Mouse (Mus musculus) WW6 (cell line): ENCODE results near the gene Exog.
A peak's percentile ranks its signal among the peaks of the same experiment; 100 is the strongest.

ENCODE experiments used
- DNase-seq: peaks from one replicate; pipeline ENCODE4 v3.0.0-alpha.2; 2013; ENCODE audit warnings: low read depth, low spot score

Gene Exog

DNA sequence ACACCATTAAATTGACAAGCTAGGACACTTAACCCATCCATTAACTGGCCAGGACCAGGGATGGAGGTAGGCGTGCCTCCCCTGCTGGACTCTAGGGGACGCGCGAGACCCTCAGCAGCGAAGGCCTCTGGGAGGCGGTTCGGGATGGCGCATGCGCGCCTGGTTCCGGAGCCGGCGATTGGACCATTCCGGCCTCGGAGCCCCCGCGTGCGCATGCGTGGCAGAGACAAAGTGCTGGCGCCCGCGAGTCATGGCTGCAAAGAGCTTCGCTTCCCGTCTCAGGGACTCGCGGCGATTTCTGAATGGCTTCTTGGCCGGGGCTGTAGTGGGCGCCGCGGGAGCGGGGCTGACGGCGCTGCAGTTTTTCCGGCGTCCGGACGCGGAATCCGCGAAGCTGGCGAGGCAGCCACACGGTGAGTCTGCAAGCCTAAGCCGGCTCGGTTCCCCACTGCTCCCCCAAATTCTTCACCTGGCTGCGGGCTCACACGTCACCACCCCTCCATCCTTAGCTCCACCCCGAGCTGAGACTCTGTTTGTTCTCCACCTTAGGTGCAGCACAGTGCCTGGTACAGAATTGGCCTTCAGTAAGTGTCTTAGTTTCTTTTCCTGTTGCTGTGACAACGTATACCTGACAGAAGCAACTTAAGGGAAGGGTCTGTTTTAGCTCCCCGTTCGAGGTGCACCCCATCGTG, at the start of gene Exog:
Gene Exog (plus strand): TSS at position 206 of the 692 bp plus-strand sequence.
- DNase-seq = peak; percentile 84

DNA sequence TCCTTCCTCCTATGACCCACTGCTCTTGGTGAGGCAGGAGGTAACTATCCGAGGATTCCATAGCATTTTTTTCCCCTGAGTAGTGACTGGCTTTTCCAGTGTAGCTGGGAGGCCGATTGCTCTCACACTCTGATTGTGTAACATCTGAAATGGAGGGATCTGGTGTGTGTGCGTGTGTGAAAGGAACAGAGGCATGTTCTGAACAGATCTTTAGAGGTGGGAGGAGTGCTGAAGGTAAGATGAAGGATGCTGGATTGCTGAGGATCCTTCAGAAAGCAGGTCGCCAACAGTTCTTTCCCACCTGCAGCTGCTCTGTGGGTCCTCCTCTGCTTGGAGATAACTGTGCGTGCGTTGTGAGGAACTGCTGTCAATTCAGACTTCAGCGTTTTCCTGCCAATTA, 43.4 kb upstream of the Exog start:
- no peak for DNase-seq

DNA sequence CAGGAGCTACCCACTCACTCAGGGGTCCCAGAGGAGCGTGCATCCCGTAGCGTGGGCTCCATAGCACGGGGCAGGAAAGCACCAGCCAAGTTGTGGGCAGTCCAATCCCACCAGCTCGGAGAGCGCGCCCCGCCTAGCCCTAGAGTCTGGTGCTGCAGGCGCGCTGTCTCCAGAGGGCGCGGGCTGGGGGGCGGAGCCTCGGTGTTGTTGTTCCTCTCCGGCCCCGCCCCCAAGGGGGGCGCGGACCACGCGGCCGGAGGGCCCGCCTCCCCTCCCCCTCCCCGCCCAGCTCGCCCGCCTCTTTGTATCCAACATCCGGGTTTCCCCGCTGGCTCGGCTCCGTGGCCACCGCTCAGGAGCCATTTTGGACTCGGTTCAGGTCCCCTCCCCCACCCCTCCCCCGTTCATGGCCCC, 42.9 kb upstream of the Exog start, which contains the start of gene Acvr2b:
Gene Acvr2b (plus strand): TSS at position 318 of the 414 bp plus-strand sequence.
- peak; percentile 90 for DNase-seq

DNA sequence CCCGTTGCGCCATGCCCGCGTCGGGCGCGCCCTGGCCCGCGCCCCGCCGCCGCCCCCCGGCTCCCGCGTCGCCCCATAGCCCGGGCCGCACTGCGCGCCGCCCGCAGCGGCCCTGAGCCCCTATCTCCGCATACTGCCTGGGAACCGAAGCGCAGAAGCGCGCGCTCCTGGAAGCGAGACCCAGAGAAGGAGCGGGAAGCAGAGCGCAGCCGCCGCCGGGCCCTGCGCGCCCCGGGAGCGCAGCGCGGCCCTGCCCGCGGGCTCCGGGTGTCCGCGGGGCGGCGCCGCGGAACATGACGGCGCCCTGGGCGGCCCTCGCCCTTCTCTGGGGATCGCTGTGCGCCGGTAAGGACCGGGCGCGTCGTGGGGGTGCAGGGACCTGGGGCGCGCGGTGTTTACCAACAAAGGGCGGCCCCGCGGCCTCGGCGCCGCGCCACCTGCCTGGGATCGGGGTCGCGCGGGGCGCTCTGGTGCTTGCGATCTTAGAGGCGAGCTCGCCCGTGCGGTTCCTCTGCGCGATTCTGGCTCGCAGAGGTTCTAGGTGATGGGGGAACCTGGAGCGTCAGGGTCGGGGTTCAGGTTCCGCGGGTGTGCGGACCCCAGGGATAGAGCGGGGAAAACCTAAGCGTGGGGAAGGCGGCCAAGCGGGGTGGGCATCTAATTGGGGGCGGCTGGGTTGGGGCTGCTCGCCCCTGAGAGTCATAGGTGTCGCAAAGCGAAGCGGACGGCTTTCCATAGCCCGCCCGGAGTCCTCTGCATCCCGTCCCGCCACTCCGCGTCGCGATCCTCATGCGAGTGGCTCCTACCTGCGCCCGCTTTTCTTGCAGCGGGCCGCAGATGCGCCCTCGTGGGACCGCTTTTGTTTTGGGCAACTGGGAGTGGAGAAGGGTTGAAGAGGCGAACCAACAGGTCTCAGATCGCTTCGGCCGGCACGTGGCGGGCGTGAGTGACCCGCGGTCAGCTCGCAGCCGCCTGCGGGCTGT, 42.2 kb upstream of the Exog start:
- no peak for DNase-seq

DNA sequence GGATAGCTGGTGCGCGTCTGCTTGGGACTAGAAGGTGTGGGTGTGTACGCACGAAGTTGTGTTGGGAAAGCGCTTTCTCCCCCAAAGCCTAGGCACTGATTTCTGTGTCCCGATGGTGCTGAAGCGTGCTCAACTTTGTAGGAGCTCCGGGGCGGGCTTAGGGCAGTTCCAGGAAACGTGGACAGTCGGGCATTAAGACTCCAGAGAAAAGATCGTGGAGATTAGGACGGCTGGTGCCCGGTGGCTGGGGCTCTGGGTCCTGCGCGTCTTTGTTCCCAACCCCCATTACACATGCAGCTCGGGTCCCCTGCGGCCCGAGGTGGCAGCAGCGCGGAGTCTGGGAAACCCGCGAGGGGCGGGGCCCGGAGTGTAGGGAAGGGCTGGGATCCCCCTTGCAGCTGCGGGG, 41.5 kb upstream of the Exog start:
- DNase-seq = no peak

DNA sequence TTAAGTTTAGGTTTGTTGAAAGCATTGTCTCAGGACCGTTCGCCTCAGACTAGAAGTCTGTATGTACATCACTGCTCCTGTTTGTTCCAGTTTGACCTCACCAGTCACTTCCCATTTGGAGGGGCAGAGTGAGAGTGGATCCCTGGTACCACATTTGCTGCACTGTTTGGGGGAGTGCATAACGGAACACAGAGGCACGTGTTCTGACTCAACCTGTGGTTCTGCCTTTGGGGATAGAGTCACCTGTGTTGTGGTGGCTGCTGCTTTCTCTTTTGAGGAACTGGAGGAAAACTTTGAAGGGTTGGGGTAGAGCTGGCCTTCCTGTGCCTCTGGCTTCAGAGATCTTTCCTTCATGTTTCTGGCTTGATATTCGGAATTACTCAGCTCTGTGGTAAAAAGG, 40.7 kb upstream of the Exog start:
- DNase-seq = no peak

DNA sequence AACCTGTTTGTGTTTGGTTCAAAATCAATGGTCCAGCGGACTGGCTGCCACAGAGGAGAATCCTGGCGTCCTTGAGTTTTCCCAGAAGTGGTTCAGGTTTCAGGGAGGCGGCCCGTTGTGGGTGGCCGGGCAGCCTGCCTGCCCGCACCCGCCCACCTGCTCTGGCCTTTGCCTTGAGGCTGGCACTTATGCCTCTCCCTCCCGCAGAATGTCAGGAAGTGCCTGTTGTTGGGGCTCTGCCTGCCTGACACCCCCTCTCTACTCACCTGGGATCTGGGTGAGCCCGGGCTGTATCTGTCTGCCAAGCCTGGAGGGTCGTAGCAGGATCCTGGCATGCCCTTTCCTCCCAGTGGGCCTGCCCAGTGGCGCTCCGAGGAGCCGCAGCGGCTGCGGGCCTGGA, 36.9 kb upstream of the Exog start:
- no peak for DNase-seq

DNA sequence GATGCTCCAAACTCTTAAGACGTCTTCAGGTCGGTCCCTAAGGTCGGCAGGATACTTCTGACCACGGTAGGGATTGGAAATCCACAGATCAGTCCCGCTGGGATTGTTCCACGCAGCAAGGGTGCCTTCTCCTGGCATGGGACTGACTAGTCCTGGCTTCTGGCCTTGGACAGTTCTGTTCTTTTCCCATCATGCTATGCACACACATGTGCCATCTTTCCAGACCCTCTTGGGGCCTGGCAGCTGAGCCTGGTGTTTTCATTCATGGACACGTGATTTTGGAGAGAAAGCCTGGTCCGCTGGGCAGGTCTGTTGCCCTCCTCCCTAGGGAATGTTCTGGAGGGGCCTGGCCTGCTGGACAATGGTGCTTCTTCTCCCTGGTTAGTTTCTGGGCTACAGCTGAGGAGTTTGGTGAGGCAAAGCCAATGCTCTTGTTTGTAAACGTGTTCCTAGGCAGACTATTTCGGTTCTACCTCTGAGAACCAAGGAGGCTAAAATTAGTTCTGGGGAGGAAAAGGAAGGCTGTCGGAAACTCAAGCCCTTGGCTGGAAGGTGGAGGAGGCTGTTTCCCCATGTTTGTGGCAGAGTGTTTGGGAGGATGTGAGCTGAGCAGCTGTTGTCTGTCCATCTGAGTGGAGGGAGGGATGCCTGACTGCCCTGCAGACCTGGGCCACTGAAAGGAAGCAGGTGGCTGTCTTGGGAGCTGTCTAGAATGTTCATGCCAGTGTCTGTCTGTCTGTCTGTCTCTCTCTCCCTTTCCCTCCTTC, 35.7 kb upstream of the Exog start:
- DNase-seq = no peak

DNA sequence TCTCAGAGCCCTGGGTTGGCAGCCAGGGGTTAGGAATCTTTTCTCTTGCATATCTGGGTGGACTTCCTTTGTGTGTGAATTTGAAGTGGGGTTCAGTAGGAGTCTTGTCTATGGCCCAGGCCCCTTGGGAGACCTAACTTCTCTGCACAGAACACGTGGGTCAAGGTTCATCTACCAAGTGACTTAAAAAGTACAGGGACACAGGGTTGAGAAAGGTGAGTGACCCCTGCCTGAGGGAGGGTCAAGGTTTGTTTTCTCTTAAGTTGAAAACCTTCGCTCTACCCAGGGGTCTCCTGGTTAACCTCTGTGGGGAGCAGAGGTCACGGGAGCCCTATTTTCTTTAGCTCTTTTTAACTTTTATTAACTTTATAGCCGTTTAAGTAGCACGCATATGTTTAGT, 34.9 kb upstream of the Exog start:
- DNase-seq = no peak

DNA sequence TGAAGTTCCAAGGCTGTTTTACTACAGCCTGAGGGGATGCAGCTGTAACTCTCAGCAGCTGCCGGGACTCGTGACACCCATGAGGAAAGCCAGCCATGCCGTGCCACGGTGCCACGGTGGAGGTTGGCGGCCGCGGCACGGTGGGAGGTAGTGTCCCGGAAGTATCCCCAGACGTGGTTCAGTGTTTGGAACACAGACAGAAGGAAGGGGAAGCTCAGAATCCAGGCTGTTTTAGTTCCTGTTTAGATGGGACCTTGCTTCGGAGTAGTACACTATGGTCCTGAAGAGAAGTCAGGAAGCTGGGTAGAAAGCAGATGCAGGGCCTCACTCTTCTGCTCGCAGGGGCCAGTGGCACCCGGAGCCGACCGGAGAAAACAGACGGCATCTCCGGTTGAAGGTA, 26.7 kb upstream of the Exog start:
- DNase-seq = no peak

DNA sequence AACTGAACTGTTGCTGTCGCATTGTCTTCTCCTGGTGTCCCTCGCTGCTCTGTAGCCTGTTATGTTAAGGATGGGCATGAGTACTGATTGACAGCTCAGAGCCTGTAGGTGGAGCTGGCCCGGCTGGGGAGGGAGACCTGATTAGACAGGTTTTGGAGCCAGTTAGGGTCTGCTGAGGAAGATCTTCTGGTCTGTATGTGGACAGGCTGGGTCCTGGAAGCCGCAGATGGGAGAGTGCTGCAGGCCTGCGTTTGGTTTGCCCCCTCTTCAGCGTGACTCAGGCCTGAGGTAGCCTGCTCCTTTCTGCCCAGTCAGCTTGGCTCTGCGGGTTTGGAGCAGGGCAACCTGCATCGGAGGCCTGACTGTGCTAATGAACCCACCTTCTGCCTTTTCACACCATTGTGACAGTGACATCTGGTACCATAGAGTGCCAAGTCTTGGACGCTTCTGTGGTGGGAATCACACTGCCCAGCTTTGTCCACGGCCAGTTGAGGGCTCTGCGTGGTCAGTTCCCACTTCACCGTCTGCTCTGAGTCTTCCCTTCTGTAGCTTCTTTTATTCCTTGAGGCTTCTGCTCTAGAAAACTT, 24.8 kb upstream of the Exog start:
- no peak for DNase-seq

DNA sequence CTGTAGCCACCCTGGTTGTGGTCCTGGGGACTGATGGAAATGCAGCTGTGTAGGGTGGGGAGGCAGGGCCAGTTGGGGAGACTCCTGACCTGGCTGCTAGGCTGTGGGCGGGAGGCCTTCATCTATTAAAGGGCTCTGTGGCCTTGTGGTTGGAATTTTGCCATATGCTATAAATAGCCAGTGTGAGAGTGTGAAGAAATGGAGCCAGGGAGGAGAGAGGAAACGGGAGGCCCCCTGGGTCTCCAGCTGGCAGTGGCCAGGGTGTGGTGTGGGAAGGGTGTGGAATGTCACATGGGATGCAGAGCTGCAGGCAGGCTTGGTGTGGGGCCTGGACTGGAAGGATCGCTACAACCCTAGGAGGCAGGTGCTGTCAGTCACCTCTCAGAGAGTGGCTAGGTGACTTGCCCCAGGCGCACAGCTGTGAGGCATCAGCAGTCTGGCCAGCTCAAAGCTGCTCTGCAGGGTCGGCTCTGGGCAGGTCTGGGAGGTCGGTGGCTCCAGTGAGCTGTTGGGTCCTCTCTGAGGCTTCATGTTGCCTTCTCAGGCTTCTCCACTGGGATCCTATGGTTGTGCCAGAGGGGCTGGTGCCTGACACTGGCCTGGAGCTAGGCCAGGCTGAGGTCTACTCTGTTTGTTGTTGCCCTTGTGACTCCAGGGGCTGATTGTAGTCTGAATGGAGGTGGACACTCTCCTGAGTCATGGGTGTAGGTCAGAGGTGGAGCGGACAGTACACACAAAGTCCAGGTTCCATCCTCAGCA, 19.3 kb upstream of the Exog start:
- DNase-seq = no peak

DNA sequence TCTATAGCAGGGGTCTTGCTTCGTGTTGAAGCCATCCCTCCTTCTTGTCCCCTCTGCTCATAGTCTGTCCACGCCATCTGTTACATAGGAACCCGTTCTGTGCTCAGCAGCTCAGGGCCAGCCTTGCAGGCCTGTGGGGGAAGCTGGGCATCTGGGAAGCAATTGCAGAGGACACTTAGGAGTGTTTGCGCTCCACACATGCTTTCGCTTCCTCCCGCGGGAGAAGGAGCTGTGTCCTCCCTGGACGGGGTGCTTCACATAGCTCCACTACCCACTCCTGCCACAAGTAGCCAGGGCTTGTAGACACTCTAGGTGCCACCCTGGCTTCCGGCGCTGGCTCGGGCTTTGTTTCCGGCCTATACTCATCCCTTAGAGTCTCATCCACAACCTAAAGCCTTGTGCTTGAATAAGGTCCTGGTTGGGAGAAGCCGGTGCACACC, 18.7 kb upstream of the Exog start:
- no peak for DNase-seq

DNA sequence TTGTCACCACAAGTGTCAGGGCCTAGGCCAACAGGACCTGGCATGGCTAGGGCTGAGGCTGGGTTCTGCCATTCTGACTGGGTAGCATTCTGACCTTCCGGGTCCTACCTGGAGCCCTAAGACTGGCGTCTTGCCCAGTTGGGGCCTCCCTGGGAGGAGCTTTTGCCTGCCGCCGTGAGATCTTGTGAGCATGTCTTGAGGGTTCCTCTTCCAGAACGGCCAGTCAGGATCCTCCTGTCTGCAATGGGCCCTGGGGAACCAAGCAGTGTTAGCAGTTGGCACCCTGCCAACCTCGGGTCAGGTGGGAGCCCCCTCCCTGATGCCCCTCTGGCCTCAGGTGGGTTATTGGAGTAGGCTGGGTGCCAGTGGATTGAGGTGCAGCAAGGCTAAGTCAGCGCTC, 18.3 kb upstream of the Exog start:
- no peak for DNase-seq

DNA sequence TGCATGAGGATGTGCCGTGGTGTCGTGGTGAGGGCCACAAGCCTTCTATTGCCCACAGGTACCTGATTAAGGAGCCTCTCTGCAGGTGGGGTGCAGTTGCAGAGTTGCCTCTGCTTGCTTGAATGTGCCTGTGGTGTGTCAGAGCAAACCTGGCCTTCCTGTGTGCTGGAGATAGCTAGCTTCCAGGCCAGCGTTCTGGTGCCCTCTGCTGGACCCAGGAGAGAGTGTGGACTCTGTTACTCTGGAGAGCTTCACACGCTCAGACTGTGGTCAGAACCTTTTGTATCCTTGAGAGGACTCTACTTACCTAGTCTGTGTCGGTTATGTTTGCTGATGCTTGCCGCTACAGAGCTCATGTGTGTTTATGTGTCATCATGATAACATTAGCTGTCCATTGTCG, 14.4 kb upstream of the Exog start:
- DNase-seq = peak; percentile 42

DNA sequence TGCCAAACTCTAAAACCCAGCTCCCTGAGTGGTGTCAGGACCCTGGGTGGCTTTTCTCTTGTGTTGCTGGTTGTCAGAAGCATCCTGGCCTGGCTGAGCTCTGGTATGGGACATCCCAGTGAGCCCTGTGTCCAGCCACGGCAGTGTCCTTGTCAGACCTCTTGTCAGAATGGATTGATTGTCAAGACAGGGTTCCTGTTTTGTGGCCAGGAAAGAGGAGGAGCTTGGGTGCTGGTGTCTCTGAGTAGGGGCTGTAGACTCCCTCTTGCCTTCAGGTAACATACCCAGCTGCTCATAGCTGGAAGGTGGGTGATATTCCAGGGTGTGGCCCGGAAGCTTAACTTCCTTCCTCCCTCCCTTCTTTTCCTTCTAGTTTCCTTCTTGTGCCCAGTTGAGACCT, 8.9 kb upstream of the Exog start:
- no peak for DNase-seq

DNA sequence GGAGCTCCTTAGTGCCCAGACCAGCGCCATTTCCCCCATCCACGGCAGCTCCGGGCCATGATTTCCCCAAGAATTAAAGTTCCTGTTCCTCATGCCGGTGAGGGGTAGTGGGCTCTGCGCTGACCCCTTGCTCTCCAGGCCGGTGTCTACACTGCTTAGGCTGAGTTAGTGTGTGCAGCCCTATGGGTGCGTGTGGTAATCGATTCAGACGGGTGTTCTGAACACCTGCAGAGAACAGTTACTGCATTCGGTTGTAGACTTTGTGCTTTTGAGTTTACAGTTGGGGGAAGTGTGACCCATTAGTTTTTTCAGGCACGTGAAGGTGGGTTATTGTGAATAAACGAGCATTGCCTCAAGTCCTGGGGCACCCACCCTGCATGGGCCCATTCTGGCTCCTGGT, 6.7 kb upstream of the Exog start:
- DNase-seq = no peak

DNA sequence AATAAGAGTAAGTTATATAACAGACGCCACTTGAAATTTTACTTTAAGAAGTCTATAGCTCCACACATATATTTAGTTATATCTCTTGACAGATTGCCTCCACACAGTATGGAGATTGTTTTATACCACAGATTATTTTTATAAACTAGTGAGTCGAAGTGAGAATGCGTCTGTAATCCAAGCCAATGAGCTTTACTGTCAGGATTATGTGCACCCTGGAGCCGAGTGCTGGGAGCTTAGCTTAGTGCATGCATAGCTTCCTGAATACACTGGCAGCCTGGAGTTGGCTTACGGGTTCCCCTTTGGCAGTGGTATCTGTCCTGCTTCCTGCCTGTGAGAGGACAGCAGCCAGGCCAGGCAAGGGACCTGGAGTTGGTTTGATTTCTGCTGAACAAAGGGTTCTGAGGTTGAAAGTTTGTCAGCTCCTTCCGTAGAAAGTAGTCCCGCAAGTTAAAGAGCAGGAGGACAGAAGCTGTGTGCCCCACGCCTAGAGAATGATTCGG, 6.2 kb upstream of the Exog start:
- no peak for DNase-seq

DNA sequence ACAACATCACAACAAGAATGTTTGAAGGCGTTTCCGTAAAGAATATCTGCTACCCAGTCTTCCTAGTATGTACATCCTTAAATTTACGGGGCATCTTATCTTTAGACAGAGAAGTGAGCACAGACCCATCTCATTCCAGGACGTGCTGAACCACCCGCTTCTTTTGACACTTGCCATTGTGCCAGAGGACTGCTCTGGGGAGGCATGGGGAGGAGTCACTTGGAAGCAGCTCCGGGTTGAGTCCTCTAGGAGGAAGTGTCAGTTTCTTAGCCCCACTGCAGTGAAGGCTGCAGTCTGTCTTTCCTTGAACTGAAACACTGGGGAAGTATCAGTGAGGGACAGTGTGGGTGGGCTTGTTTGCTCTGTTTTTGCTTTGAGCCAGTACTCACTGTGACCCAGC, 994 bp downstream of the Exog start:
- no peak for DNase-seq

DNA sequence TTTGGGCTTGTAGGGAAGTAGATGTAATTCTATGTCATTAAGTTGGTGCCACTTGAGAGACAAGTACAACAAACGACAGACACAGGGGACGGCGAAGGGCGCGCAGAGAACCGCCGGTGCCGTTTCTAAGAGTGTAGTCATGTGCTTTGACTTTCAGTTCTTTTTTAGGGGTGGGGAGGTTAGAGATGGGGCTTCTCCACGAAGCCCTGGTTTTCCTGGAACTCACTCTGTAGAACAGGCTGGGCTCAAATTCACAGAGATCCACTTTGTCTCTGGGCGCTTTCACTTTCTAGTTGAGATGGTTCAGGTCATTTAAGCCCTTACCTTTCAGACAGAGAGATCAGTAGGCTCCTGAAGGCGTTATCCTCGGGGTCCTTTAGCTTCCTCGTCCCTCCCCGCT, 11.2 kb downstream of the Exog start:
- DNase-seq = no peak

DNA sequence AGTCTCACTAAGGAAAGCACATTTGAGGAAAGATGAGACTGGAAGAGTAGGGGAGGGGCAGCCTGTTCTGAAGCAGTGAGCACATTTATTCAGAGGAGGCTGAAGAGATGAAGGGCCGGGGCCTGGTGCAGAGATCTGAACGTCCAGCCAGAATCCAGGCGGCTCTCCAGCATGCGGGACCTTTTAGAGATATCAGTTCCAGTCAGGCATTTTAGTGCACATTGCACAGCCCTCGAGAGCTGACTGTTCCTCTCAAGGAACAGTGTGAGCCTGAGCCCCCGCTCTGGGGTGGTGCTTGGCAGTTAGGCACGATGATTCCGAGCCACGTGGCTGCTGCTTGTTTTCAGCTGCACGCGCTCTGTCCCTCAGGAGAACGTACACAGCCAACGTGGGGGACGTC, 12.4 kb downstream of the Exog start:
- no peak for DNase-seq
